Mouse (Mus musculus) heart, postnatal 0 days (tissue): ENCODE measurements at regions not wholly inside any gene's neighbourhood (a gene's known extent, or its start where the extent isn't known, plus 50 kb on each side); places are given as distances from the start of the nearest gene placed in this dataset.

Source experiments
- ATAC-seq: fragments of 200-750 bp; cut with Nextera tagmentation; 2 replicates; pipeline ENCODE4 v1.8.0; 2017; ENCODE audit warnings: low read depth, moderate number of reproducible peaks, moderate library complexity; ENCODE audit not compliant: insufficient read depth
- DNase-seq: peaks from one replicate; pipeline ENCODE4 v3.0.0-alpha.2; 2016; ENCODE audit warnings: low spot score
- H3K27ac ChIP-seq: fragments of 300-500 bp; sonication (generic); 2 replicates; pipeline ENCODE4 v1.5.1; 2014; ENCODE audit warnings: low read depth, mild to moderate bottlenecking
- H3K27me3 ChIP-seq: fragments of 300-500 bp; sonication (generic); 2 replicates; pipeline ENCODE4 v1.6.1; 2014; ENCODE audit warnings: low read length, mixed read lengths; ENCODE audit not compliant: control insufficient read depth, insufficient read depth
- H3K36me3 ChIP-seq: fragments of 300-500 bp; sonication (generic); replicated peaks from 2 replicates; pipeline ENCODE4 v1.6.1; 2014; ENCODE audit warnings: low read length, mixed read lengths; ENCODE audit not compliant: control insufficient read depth, insufficient read depth
- H3K4me1 ChIP-seq: fragments of 300-500 bp; sonication (generic); 2 replicates; pipeline ENCODE4 v1.6.1; 2014; ENCODE audit warnings: antibody characterized with exemption; ENCODE audit not compliant: control insufficient read depth, insufficient read depth
- H3K4me2 ChIP-seq: fragments of 300-500 bp; sonication (generic); 2 replicates; pipeline ENCODE4 v1.6.1; 2014; ENCODE audit warnings: low read depth, mild to moderate bottlenecking, low read length, moderate library complexity
- H3K4me3 ChIP-seq: fragments of 300-500 bp; sonication (generic); 2 replicates; pipeline ENCODE4 v1.5.1; 2014; ENCODE audit warnings: low read depth, low read length
- H3K9ac ChIP-seq: fragments of 300-500 bp; sonication (generic); replicated peaks from 2 replicates; pipeline ENCODE4 v1.6.1; 2014; ENCODE audit warnings: low read depth, low read length, mixed read lengths
- H3K9me3 ChIP-seq: fragments of 300-500 bp; sonication (generic); replicated peaks from 2 replicates; pipeline ENCODE4 v1.6.1; 2016; ENCODE audit warnings: low read length; ENCODE audit not compliant: control insufficient read depth
- CTCF ChIP-seq: IDR thresholded peaks from 2 replicates; pipeline ENCODE4 v1.5.1; 2016; ENCODE audit warnings: antibody characterized with exemption, control low read depth, low read depth
- EP300 ChIP-seq: IDR thresholded peaks from 2 replicates; pipeline ENCODE4 v1.6.1; 2016; ENCODE audit warnings: antibody characterized with exemption, low read depth
- WGBS: fragments of 180-500 bp; shearing (Covaris S2); extraction: QIAGEN DNeasy Blood & Tissue Kit; methylation state at CpG from one replicate; pipeline ENCODE4 v1.1.7; 2014; 5-methylcytosine and 5-hydroxymethylcytosine counted together

GRCm38 (mm10) chr8:24335709-24336108 lies 389.9 kb downstream of the Adam3 start:
- ATAC-seq (no peak), DNase-seq (no peak)
- 57% methylated on average over 5 of the region's 5 CpGs for WGBS
- no peaks in the 10 kb centered on the region for H3K4me1 ChIP-seq
- H3K4me2 ChIP-seq, result no peak overlapping the region
- H3K9me3 ChIP-seq, result no peaks in the 10 kb centered on the region
- TF ChIP-seq CTCF, result no peak
- no peak for TF ChIP-seq EP300
- no peaks in the 10 kb centered on the region for H3K27me3 ChIP-seq
- no peak overlapping the region for H3K9ac ChIP-seq
- no peak overlapping the region for H3K4me3 ChIP-seq
- H3K36me3 ChIP-seq, result no peaks in the 10 kb centered on the region
- H3K27ac ChIP-seq, result no peak overlapping the region

- Histone ChIP-seq H3K36me3 (no peaks in the 10 kb centered on the region), H3K4me2 (no peak overlapping the region), H3K27me3 (no peaks in the 10 kb centered on the region), H3K27ac (no peak overlapping the region), H3K9ac (no peak overlapping the region), H3K9me3 (no peaks in the 10 kb centered on the region), H3K4me1 (no peaks in the 10 kb centered on the region), H3K4me3 (no peak overlapping the region)
- DNase-seq (no peak), ATAC-seq (no peak)
- no peak for TF ChIP-seq EP300
- peak; percentile 22; the same call in 1 of the 2 replicates for TF ChIP-seq CTCF
- WGBS, result 72% methylated on average over 4 of the region's 4 CpGs
These were observed 391.9 kb downstream of the Adam3 start for GRCm38 (mm10) chr8:24333705-24334104.

GRCm38 (mm10) chr8:24310893-24311292 lies 414.8 kb downstream of the Adam3 start:
- peak; percentile 7 for DNase-seq
- Histone ChIP-seq H3K4me2 (no peak overlapping the region), H3K27me3 (no peaks in the 10 kb centered on the region), H3K9ac (no peak overlapping the region), H3K36me3 (no peaks in the 10 kb centered on the region), H3K4me1 (no peaks in the 10 kb centered on the region), H3K4me3 (no peak overlapping the region), H3K9me3 (no peaks in the 10 kb centered on the region), H3K27ac (no peak overlapping the region)
- ATAC-seq, result no peak
- no peak for TF ChIP-seq EP300
- TF ChIP-seq CTCF, result no peak
- 59% methylated on average over 4 of the region's 4 CpGs for WGBS

- Histone ChIP-seq H3K4me3 (no peak overlapping the region), H3K9me3 (peaks cover 7% of the 10 kb centered on the region; the same call in 1 of the 2 replicates), H3K27me3 (no peaks in the 10 kb centered on the region), H3K27ac (no peak overlapping the region), H3K4me1 (no peaks in the 10 kb centered on the region), H3K36me3 (no peaks in the 10 kb centered on the region), H3K4me2 (no peak overlapping the region), H3K9ac (no peak overlapping the region)
- no peak for TF ChIP-seq CTCF
- no peak for TF ChIP-seq EP300
- 81% methylated on average over 1 of the region's 1 CpGs for WGBS
- DNase-seq, result no peak
- no peak for ATAC-seq
These were observed 431.1 kb downstream of the Adam3 start for GRCm38 (mm10) chr8:24294565-24294964.

GRCm38 (mm10) chr8:24287861-24288260 lies 437.8 kb downstream of the Adam3 start:
- Histone ChIP-seq H3K4me3 (no peak overlapping the region), H3K27me3 (no peaks in the 10 kb centered on the region), H3K4me1 (no peaks in the 10 kb centered on the region), H3K27ac (no peak overlapping the region), H3K36me3 (no peaks in the 10 kb centered on the region), H3K9ac (no peak overlapping the region), H3K4me2 (no peak overlapping the region), H3K9me3 (peaks cover 13% of the 10 kb centered on the region; the same call in 1 of the 2 replicates)
- no peak for ATAC-seq
- TF ChIP-seq EP300, result no peak
- no peak for TF ChIP-seq CTCF
- DNase-seq, result no peak
- WGBS, result 84% methylated on average over 6 of the region's 6 CpGs

- DNase-seq, result no peak
These were observed 440.7 kb downstream of the Adam3 start for GRCm38 (mm10) chr8:24284966-24285365.

More at GRCm38 (mm10) chr8:24284966-24285365, 440.7 kb downstream of the Adam3 start:
- no peak overlapping the region for H3K4me2 ChIP-seq
- H3K4me1 ChIP-seq, result no peaks in the 10 kb centered on the region
- H3K27me3 ChIP-seq, result no peaks in the 10 kb centered on the region
- H3K36me3 ChIP-seq, result no peaks in the 10 kb centered on the region
- ATAC-seq, result no peak
- H3K27ac ChIP-seq, result no peak overlapping the region
- no peak overlapping the region for H3K4me3 ChIP-seq
- 76% methylated on average over 2 of the region's 2 CpGs for WGBS
- TF ChIP-seq EP300 (no peak), CTCF (no peak)
- H3K9me3 ChIP-seq, result peaks cover 7% of the 10 kb centered on the region; the same call in 1 of the 2 replicates
- H3K9ac ChIP-seq, result no peak overlapping the region
